Mouse (Mus musculus) cerebellum, adult 11 months (tissue): ENCODE data around the gene Tmem239.

Experiments used
- DNase-seq: peaks from one replicate; pipeline ENCODE4 v3.0.0; 2022

Gene Tmem239

GRCm38 (mm10) chr2:130412775-130413174 is 6.5 kb downstream of the Tmem239 start:
- DNase-seq: no peak

- DNase-seq: no peak
Measured at GRCm38 (mm10) chr2:130414094-130414856, 8.0 kb downstream of the Tmem239 start.

DNA sequence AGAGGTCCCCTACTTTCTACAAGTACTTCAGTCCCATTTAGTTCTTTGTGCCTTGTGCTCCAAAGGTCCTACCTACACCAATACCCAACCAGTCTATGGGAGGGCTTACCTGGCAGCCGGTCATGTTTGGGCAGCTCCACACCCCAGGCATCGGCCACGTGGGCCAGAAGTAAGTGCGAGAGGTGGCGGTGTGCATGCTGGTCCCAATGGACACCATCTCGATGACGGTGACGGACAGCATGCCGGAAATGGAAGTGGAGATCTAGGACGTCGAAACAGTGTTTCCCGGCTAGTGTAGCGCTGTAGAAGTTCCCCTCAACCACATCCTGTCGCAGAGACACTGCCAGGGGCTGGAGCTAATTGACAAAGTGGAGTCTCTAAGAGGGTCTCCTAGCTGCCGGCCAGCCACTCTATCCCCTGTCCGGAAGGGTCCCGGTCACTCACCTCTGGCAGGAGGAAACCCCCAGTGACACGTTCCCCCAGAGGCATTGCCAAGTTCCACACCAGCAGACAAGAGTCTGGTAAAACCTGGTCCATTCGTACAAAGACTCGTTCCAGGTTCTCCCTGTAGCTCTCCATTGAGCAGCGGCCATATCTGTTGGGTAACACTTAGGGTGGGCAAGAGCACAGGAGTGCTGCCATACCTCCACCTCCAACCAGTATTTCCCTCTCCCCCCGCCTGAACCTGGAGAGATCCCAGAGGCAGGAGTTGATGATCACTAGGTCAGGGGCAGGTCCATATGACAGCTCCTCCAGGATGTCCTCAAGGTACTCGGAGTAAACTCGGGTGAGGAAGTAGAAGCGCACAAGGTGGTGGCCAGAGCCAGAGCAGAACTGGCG is 15.7 kb downstream of the Tmem239 start:
- DNase-seq: peak; percentile 16

- peak; percentile 80 for DNase-seq
Measured at GRCm38 (mm10) chr2:130423397-130424125, 17.3 kb downstream of the Tmem239 start.

- peak; percentile 90 for DNase-seq
Measured at GRCm38 (mm10) chr2:130424126-130424853, 18.0 kb downstream of the Tmem239 start, which contains the start of the genes Vps16 and Pced1a. Gene Vps16 (plus strand): TSS chr2:130424339. Gene Pced1a (minus strand): TSS chr2:130424701.

DNA sequence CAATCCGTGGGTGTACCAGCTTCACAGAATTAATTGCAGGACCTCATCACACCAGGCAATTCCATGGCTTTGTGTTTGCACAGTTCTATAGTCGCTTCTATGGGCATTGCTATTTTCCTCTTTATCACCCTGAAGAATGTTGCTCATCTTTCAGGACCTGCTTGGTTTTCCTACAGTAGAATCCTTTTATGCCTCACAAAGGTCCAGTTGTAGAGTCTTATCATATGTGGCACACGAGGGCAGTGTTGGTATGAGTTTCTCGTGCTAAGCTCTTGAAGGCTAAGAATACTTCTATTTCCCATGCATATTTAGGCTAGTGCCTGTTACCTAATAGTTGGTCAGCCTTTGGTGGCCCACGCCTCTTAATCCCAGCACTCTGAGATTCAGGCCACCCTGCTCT is 18.8 kb downstream of the Tmem239 start:
- no peak for DNase-seq

DNA sequence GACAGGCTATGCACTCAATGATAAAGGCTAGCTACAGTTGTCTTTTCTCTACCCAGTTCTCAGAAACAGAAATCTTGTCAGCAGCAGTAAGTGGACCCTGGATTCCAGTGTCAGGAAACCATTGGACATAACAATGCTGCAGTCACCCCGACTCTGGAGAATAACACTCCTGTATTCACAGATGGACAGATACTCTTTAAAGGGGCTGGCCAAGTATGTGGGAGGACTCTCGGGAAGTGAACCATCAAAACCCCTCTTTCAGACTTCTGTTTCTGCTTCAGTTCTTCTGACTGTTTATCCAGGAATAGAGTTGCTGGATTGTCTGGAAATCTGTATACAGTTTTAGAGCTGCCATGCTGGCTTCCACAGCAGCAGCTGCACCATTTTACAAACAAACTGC is 23.6 kb downstream of the Tmem239 start:
- DNase-seq: no peak

DNA sequence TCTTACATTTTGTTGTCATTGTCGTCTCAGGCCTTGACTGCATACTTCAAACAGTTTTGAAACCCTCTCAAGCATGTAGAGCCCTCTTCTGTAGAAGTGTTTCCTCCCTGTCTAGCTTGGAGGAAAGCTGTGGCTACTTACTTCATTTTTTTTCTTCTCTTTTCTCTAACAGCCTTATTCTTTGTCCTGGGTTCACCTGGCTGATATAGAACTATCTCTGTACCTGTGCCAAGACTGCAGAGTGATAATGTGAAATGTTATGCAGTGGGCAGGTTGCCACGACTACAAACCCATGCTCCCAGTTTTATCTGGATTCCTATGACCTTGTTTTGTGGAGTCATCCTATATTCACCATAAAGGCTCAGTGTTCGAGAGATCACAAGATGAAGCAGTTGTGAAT is 24.2 kb downstream of the Tmem239 start:
- no peak for DNase-seq

DNA sequence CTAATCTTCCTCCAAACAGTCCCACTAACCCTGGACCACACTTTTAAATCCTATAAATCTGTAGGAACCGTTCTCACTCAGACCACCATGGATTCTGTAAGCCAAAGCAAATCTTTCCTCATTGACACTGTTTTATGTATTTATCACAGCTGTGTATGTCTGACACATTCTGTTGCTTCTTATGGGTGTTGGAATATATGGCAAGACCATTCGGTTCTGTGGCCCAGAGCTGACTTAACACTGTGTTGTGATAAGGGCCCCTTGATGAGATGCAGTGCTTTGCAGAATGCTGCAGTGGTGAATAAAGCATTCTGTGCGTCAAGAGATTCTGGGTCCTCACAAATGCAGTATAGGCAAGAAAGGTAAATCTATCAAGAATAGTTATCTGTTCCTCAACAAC is 25.9 kb downstream of the Tmem239 start:
- DNase-seq: no peak

- no peak for DNase-seq
Measured at GRCm38 (mm10) chr2:130433152-130433551, 26.9 kb downstream of the Tmem239 start.

GRCm38 (mm10) chr2:130436769-130437168 is 30.5 kb downstream of the Tmem239 start:
- DNase-seq: no peak

DNA sequence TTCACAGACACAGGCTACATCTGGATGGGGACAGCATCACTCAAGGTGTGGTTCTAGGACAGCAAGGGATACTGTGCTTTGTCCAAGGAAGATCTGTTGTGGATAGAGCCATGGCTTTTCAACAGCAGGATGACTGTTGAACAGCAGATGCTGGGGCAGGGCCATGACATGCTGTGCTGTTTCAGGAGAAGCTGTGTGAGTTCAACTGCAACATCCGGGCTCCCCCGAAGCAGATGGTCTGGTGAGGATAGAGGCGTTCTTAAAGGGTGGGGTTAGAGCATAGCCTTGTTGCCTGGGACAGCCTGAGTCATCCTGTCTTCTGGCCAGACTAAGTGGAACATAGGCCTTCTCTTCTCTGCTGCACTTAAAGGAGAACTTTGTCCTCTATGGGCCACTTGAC is 32.6 kb downstream of the Tmem239 start:
- DNase-seq: no peak

- no peak for DNase-seq
Measured at GRCm38 (mm10) chr2:130439840-130440480, 33.7 kb downstream of the Tmem239 start.

DNA sequence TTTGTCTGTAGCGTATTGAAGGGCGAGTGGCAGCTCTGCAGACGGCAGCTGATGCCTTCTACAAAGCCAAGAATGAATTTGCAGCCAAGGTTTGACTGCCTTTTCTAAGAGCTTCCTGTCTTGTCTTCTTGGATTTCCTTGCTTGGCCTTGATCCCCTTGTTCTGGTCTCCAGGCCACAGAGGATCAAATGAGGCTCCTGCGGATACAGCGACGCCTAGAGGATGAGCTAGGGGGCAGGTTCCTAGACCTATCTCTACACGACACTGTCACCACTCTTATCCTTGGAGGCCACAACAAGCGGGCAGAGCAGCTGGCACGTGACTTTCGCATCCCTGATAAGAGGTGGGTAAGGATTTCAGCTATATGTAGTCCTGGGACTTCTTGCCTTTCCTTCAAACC is 35.9 kb downstream of the Tmem239 start:
- no peak for DNase-seq

DNA sequence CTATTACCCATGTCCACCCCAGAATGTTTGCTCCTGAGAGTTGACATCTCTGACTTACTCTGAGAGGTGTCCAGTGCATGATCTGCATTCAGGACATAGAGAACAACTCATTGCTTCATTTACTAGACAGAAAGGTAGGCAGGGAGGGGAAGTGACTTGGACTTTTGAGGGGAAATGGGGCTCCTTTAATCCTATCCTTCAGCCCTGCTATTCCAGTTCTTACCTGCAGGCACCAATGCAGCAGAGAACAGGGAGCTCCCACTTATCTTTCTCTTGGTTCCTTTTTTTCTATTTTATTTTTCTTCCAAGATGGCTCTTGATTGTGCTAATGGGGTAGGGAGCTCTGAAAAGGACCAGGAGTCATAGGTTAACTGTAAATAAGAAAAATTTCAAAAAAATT is 42.2 kb downstream of the Tmem239 start:
- no peak for DNase-seq

GRCm38 (mm10) chr2:130449021-130449793 is 42.9 kb downstream of the Tmem239 start:
- DNase-seq: no peak

- DNase-seq: peak; percentile 87
Measured at GRCm38 (mm10) chr2:130449794-130450433, 43.6 kb downstream of the Tmem239 start, which contains the start of gene Ptpra. Gene Ptpra (plus strand): TSS chr2:130450278.

DNA sequence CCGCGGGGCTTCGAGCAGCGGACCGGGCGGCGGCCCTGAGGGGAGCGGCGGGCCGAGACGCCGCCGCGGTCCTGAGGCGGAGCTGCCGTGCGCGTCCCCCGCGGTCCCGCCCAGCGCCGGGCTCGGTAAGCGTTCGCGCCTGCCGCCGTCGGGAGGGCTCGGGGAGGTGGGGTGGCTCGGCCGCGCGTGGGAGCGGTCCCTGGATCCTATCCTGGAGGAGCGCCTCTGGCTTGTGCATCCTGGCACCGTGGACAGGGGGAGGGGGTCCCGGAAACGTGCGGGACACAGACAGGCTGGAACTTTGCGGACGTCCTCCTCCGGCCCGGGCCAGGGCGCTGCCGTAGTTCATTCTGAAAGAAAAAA is 44.1 kb downstream of the Tmem239 start:
- DNase-seq: peak; percentile 69

- no peak for DNase-seq
Measured at GRCm38 (mm10) chr2:130451086-130451726, 44.9 kb downstream of the Tmem239 start.

GRCm38 (mm10) chr2:130451727-130452090 is 45.4 kb downstream of the Tmem239 start:
- no peak for DNase-seq
